Mouse (Mus musculus) erythroblast, embryonic 14.5 days (primary cell): ENCODE results near the gene Agap1. TPM values are rescaled to one million over a fixed set of nuclear protein-coding genes. Genes with fewer than 3 reads are reported as not detected.

Experiments
- H3K27me3 ChIP-seq: 2 replicates; pipeline ENCODE4 v1.6.1; 2012; ENCODE audit warnings: inconsistent platforms; ENCODE audit not compliant: control insufficient read depth
- H3K36me3 ChIP-seq: 2 replicates; pipeline ENCODE4 v1.6.1; 2012; ENCODE audit warnings: mild to moderate bottlenecking, inconsistent platforms; ENCODE audit not compliant: control insufficient read depth
- H3K4me1 ChIP-seq: 2 replicates; pipeline ENCODE4 v1.6.1; 2012; ENCODE audit warnings: inconsistent platforms; ENCODE audit not compliant: control insufficient read depth
- H3K4me3 ChIP-seq: replicated peaks from 2 replicates; pipeline ENCODE3; 2012; ENCODE audit warnings: moderate library complexity, mild to moderate bottlenecking, inconsistent platforms
- H3K9me3 ChIP-seq: 2 replicates; pipeline ENCODE4 v1.6.1; 2012; ENCODE audit warnings: low read length, inconsistent platforms, mixed read lengths; ENCODE audit not compliant: control insufficient read depth
- GATA1 ChIP-seq: IDR thresholded peaks from 2 replicates; pipeline ENCODE4 v1.6.1; 2012; ENCODE audit warnings: low read length, inconsistent platforms, mixed read lengths
- TAL1 ChIP-seq: IDR thresholded peaks from 3 replicates; pipeline ENCODE4 v1.6.1; 2012; ENCODE audit warnings: low read length, inconsistent platforms, mixed read lengths
- polyA plus RNA-seq: library from polyadenylated mRNA; stranded (reverse); fragments of >175 nt; gene quantifications from 2 replicates; pipeline ENCODE4 v1.2.3, GENCODE M21; 2012

Gene Agap1
- polyA plus RNA-seq, 1 experiment = 0.09 TPM

- no peaks in the 10 kb centered on the region for H3K27me3 ChIP-seq
- no peaks in the 10 kb centered on the region for H3K9me3 ChIP-seq
- H3K4me3 ChIP-seq = no peak overlapping the region
- H3K4me1 ChIP-seq = no peaks in the 10 kb centered on the region
- no peak for TF ChIP-seq TAL1
- TF ChIP-seq GATA1 = no peak
- H3K36me3 ChIP-seq = no peaks in the 10 kb centered on the region
Measured at GRCm38 (mm10) chr1:89718782-89719403, 264.3 kb downstream of the Agap1 start.

DNA sequence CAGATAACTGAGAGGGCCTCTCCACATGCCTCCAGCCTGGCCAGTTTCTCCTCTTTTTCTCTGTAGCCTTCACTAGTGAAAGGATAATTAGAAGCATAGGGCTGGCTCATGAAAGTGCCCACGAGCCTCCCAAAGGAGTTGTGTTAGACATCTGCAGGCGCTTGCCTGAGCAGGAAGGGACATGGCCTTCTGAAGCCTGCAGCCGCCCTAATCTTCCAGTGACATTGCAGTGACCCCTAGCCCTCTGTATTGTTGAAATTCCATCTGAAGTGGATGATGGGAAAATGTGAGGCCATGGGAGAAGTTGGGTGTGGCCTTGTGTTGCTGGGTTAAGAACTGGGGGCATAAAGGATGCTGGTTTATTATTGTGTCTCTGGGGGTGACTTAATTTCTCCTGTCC is 269.5 kb downstream of the Agap1 start:
- H3K36me3 ChIP-seq = no peaks in the 10 kb centered on the region; the same call in 1 of the 2 replicates
- no peaks in the 10 kb centered on the region for H3K9me3 ChIP-seq
- no peaks in the 10 kb centered on the region for H3K4me1 ChIP-seq
- no peak for TF ChIP-seq GATA1
- no peak for TF ChIP-seq TAL1
- no peak overlapping the region for H3K4me3 ChIP-seq
- no peaks in the 10 kb centered on the region for H3K27me3 ChIP-seq

DNA sequence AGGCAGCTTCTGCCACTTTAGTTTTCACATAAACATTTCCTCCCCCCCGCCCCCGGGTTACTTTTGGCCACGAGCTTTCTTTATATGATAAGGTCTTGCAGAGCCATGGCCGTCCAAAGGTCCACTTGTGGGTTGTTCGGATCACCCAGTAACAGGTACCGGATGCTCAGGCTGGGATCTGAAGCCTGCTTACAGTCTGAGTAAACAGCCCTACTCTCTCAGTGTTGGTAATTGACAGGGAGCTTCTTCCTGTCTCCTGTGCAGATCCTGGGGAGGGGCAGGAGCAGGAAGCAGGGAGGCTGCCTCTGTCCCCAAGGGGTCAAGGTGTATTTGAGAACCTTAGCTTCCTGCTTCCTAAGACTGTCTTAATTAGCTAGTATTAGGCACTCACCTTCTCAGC is 269.9 kb downstream of the Agap1 start:
- Histone ChIP-seq H3K9me3 (no peaks in the 10 kb centered on the region), H3K4me1 (no peaks in the 10 kb centered on the region)
- TF ChIP-seq TAL1 (no peak), GATA1 (no peak)

GRCm38 (mm10) chr1:89724957-89725356 is 270.4 kb downstream of the Agap1 start:
- H3K9me3 ChIP-seq = no peaks in the 10 kb centered on the region
- no peaks in the 10 kb centered on the region for H3K4me1 ChIP-seq
- TF ChIP-seq GATA1 (no peak), TAL1 (no peak)

More for the DNA sequence above, 269.9 kb downstream of the Agap1 start:
- Histone ChIP-seq H3K36me3 (no peaks in the 10 kb centered on the region; the same call in 1 of the 2 replicates), H3K27me3 (no peaks in the 10 kb centered on the region), H3K4me3 (no peak overlapping the region)

DNA sequence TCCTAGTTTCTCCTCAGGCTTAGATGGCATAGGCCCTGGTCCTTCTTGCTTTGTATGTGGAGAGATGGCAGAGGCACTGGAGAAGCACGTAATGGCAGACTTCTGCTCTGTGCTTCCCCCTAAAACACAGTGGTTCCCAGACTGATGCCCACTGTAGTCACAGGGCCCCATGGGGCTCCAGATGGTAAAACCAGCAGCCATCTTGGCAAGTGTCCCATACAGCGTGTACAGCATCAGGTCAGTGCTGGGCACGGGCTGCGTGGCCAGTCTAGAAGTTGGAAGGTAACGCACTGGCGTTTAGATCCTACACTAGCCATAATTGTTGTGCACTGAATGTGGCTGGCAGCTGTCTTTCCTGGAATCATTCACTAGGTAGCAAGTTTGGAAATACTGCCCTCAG is 273.9 kb downstream of the Agap1 start:
- no peaks in the 10 kb centered on the region; the same call in 1 of the 2 replicates for H3K36me3 ChIP-seq
- no peaks in the 10 kb centered on the region for H3K4me1 ChIP-seq
- H3K9me3 ChIP-seq = no peaks in the 10 kb centered on the region
- TF ChIP-seq TAL1 = no peak
- no peak for TF ChIP-seq GATA1
- H3K4me3 ChIP-seq = no peak overlapping the region
- no peaks in the 10 kb centered on the region for H3K27me3 ChIP-seq

More at GRCm38 (mm10) chr1:89724957-89725356, 270.4 kb downstream of the Agap1 start:
- H3K27me3 ChIP-seq = no peaks in the 10 kb centered on the region
- H3K4me3 ChIP-seq = no peak overlapping the region
- H3K36me3 ChIP-seq = no peaks in the 10 kb centered on the region; the same call in 1 of the 2 replicates

DNA sequence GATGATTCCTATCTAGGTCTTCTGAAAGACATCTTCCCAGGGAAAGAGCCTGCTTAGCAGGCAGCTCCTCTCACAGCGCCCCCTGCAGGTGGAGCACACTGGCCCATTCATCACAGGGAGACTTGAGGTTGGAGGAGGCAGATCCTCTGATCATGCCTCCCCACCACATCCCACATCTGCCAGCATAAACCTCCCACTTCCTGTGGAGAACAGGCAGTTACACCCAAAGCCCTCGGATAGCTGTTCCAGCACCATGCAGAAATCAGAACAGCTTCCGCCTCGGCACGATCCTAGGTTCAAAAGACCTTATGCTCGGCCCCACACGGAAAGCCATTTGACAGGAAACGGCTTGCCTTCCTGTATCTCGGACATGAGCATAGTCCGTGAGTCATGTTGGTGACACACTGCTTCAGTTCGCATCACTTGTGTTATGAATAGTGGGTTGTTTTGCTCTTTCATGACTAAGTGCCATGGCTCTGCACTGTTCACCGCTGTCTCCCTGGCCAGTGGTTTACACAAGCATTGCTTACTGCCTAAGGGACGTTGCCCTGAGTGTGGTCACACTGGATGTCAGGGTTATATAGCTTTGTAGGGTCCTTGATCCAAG is 276.1 kb downstream of the Agap1 start:
- TF ChIP-seq TAL1 = no peak
- TF ChIP-seq GATA1 = no peak
- no peak overlapping the region for H3K4me3 ChIP-seq
- no peaks in the 10 kb centered on the region for H3K4me1 ChIP-seq
- H3K9me3 ChIP-seq = no peaks in the 10 kb centered on the region
- no peaks in the 10 kb centered on the region; the same call in 1 of the 2 replicates for H3K36me3 ChIP-seq
- no peaks in the 10 kb centered on the region for H3K27me3 ChIP-seq

- H3K9me3 ChIP-seq = no peaks in the 10 kb centered on the region
- H3K4me3 ChIP-seq = no peak overlapping the region
- TF ChIP-seq TAL1 (no peak), GATA1 (no peak)
- H3K4me1 ChIP-seq = no peaks in the 10 kb centered on the region
- H3K27me3 ChIP-seq = no peaks in the 10 kb centered on the region
- H3K36me3 ChIP-seq = no peaks in the 10 kb centered on the region
Measured at GRCm38 (mm10) chr1:89734368-89734767, 279.8 kb downstream of the Agap1 start.

DNA sequence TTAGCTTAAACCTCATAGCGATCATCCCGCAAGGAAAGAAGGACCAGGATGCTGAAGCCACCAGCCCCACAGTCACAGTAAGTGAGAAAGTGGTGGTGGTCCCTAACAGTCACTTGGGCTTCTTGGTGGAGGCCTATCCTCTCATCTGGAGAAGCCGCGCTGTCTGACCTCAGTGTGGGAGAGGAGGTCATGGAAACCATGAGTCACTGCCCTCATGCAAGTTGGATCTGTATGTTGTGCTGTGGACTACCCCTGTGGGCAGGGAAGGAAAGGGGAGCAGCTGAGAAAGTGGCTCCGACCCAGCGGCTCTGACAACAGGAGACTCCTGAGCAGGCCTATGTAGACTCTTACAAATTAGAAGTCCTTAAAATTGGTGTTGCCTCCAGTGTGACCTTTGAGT is 280.5 kb downstream of the Agap1 start:
- H3K4me3 ChIP-seq = no peak overlapping the region
- no peaks in the 10 kb centered on the region for H3K27me3 ChIP-seq
- H3K9me3 ChIP-seq = no peaks in the 10 kb centered on the region
- TF ChIP-seq GATA1 (no peak), TAL1 (no peak)
- no peaks in the 10 kb centered on the region for H3K4me1 ChIP-seq
- H3K36me3 ChIP-seq = no peaks in the 10 kb centered on the region

DNA sequence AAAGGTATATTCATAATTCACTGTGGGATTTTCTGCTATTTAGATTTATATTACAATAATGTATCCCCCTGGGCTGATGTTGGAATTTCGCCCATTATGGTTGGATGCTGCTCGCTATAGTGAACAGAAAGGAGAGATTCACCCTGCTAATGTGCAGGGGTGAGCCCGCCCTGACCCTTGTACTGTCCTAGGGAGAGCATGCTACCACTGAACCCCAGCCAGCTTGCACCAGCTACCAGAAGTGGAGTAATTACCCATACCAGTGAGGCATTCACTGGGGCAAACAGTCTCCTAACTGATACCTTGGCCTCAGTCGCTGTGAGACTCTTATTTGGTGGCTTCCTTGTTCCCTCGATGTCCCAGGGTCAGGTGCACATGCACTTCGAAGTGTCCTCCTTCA is 281.4 kb downstream of the Agap1 start:
- Histone ChIP-seq H3K4me1 (no peaks in the 10 kb centered on the region), H3K27me3 (no peaks in the 10 kb centered on the region), H3K9me3 (no peaks in the 10 kb centered on the region), H3K4me3 (no peak overlapping the region), H3K36me3 (no peaks in the 10 kb centered on the region)
- no peak for TF ChIP-seq GATA1
